Mouse (Mus musculus): ENCODE results near the gene Tbc1d22a. TPM values are rescaled to one million over a fixed set of nuclear protein-coding genes. Genes with fewer than 3 reads are reported as not detected.

Tbc1d22a gene
- polyA plus RNA-seq, 1 experiment: 12.8 TPM

DNA sequence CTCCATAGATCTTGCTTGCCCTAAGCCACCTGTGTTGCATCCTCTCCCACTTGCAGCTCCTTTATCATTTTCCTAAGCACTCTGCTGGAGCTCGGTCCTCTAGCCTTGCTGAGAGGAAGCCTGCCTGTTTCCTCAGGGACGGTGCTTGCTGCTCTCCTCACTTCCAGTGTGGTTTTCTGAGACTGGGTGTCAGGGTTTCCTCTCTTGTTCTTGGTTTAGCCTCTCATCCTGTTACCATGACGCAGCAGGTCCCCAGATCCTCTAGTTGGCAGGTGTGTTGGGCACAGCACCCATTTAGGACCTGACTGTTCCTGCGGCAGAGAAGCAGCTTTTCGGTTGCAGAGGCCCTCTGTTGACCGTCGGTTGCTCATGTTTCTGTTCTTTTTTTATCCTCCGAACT lies 172.1 kb downstream of the Tbc1d22a start:
- TF ChIP-seq POLR2A (IDR thresholded peaks at IDR 0.05; ENCODE audit: low read depth, low read length): no peak
- TF ChIP-seq CTCF (IDR thresholded peaks at IDR 0.05; ENCODE audit: borderline replicate concordance, insufficient read depth, low read length): no peak
- no peaks in the 10 kb centered on the region for H3K4me1 ChIP-seq (ENCODE audit: control insufficient read depth, insufficient read depth, low read length)
- no peak overlapping the region for H3K4me3 ChIP-seq (ENCODE audit: insufficient read depth, low read length)
- H3K27ac ChIP-seq (ENCODE audit: insufficient read depth, low read length): no peak overlapping the region

- H3K4me3 ChIP-seq (ENCODE audit: insufficient read depth, low read length): no peak overlapping the region
- TF ChIP-seq POLR2A (IDR thresholded peaks at IDR 0.05; ENCODE audit: low read depth, low read length) (no peak), CTCF (IDR thresholded peaks at IDR 0.05; ENCODE audit: borderline replicate concordance, insufficient read depth, low read length) (no peak)
- no peaks in the 10 kb centered on the region for H3K4me1 ChIP-seq (ENCODE audit: control insufficient read depth, insufficient read depth, low read length)
- H3K27ac ChIP-seq (ENCODE audit: insufficient read depth, low read length): no peak overlapping the region
These were observed 174.3 kb downstream of the Tbc1d22a start for GRCm38 (mm10) chr15:86388597-86388996.

GRCm38 (mm10) chr15:86404866-86405265 lies 190.6 kb downstream of the Tbc1d22a start:
- no peaks in the 10 kb centered on the region for H3K4me1 ChIP-seq (ENCODE audit: control insufficient read depth, insufficient read depth, low read length)
- no peak for TF ChIP-seq CTCF (IDR thresholded peaks at IDR 0.05; ENCODE audit: borderline replicate concordance, insufficient read depth, low read length)
- TF ChIP-seq POLR2A (IDR thresholded peaks at IDR 0.05; ENCODE audit: low read depth, low read length): no peak
- H3K27ac ChIP-seq (ENCODE audit: insufficient read depth, low read length): no peak overlapping the region
- H3K4me3 ChIP-seq (ENCODE audit: insufficient read depth, low read length): no peak overlapping the region

DNA sequence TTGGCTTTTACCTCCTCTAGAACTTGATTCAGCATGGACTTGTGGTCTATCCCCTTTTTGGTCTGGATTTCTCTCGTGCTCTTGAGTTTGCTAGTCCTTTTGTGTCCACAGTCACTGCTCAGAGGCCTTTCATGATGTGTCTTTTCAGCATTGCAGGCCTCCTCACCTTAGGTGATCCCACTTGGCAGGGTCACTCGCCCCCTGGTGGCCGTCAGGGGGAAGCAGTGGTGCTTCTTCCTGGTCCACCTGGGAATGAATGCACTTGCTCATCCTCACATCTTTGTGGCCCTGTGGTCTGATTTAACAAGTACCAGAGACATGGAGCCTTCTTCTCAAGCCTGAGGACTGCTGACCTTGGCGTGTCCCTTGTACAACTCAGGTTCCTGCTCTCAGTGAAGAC lies 191.3 kb downstream of the Tbc1d22a start:
- Histone ChIP-seq H3K4me3 (ENCODE audit: insufficient read depth, low read length) (no peak overlapping the region), H3K27ac (ENCODE audit: insufficient read depth, low read length) (no peak overlapping the region), H3K4me1 (ENCODE audit: control insufficient read depth, insufficient read depth, low read length) (no peaks in the 10 kb centered on the region)
- TF ChIP-seq POLR2A (IDR thresholded peaks at IDR 0.05; ENCODE audit: low read depth, low read length) (no peak), CTCF (IDR thresholded peaks at IDR 0.05; ENCODE audit: borderline replicate concordance, insufficient read depth, low read length) (peak; percentile 89)

GRCm38 (mm10) chr15:86409352-86409751 lies 195.1 kb downstream of the Tbc1d22a start:
- peak; percentile 32; the same call in 1 of the 2 replicates for TF ChIP-seq CTCF (IDR thresholded peaks at IDR 0.05; ENCODE audit: borderline replicate concordance, insufficient read depth, low read length)
- no peak for TF ChIP-seq POLR2A (IDR thresholded peaks at IDR 0.05; ENCODE audit: low read depth, low read length)
- Histone ChIP-seq H3K27ac (ENCODE audit: insufficient read depth, low read length) (no peak overlapping the region), H3K4me1 (ENCODE audit: control insufficient read depth, insufficient read depth, low read length) (no peaks in the 10 kb centered on the region), H3K4me3 (ENCODE audit: insufficient read depth, low read length) (no peak overlapping the region)

DNA sequence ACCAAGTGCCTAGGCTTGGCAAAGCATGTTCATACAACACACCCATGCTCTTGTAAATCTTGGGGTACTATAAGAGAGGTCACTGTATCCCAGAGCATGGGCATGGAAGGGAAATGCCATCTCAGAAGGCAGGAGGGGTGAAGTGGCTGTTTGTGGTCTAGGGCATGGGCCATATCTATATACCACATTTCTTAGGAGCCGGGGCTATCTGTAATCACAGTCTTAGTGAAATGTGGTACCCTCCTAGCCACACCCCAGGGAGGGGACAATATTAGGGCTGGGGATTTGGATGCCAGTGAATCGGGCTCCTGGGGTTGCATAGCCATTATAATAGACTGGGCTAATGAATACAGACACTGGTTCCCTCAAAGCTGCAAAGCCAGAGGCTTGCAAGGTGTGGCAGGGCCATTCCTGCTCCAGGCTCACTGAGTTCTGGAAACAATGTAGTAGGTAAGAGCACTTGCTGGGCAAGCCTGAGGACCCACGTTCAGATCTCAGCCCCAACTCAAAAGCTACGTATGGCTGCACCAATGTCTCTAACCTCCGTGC lies 197.3 kb downstream of the Tbc1d22a start:
- Histone ChIP-seq H3K4me1 (ENCODE audit: control insufficient read depth, insufficient read depth, low read length) (no peaks in the 10 kb centered on the region), H3K4me3 (ENCODE audit: insufficient read depth, low read length) (no peak overlapping the region), H3K27ac (ENCODE audit: insufficient read depth, low read length) (no peak overlapping the region)
- TF ChIP-seq POLR2A (IDR thresholded peaks at IDR 0.05; ENCODE audit: low read depth, low read length) (no peak), CTCF (IDR thresholded peaks at IDR 0.05; ENCODE audit: borderline replicate concordance, insufficient read depth, low read length) (no peak)

GRCm38 (mm10) chr15:86415951-86416350 lies 201.7 kb downstream of the Tbc1d22a start:
- no peak overlapping the region for H3K4me3 ChIP-seq (ENCODE audit: insufficient read depth, low read length)
- TF ChIP-seq CTCF (IDR thresholded peaks at IDR 0.05; ENCODE audit: borderline replicate concordance, insufficient read depth, low read length) (no peak), POLR2A (IDR thresholded peaks at IDR 0.05; ENCODE audit: low read depth, low read length) (no peak)

GRCm38 (mm10) chr15:86418436-86418835 lies 204.2 kb downstream of the Tbc1d22a start:
- H3K4me3 ChIP-seq (ENCODE audit: insufficient read depth, low read length): no peak overlapping the region
- no peak overlapping the region for H3K27ac ChIP-seq (ENCODE audit: insufficient read depth, low read length)
- H3K4me1 ChIP-seq (ENCODE audit: control insufficient read depth, insufficient read depth, low read length): no peaks in the 10 kb centered on the region
- no peak for TF ChIP-seq CTCF (IDR thresholded peaks at IDR 0.05; ENCODE audit: borderline replicate concordance, insufficient read depth, low read length)
- no peak for TF ChIP-seq POLR2A (IDR thresholded peaks at IDR 0.05; ENCODE audit: low read depth, low read length)

More at GRCm38 (mm10) chr15:86415951-86416350, 201.7 kb downstream of the Tbc1d22a start:
- no peak overlapping the region for H3K27ac ChIP-seq (ENCODE audit: insufficient read depth, low read length)
- H3K4me1 ChIP-seq (ENCODE audit: control insufficient read depth, insufficient read depth, low read length): no peaks in the 10 kb centered on the region

- Histone ChIP-seq H3K27ac (ENCODE audit: insufficient read depth, low read length) (no peak overlapping the region), H3K4me1 (ENCODE audit: control insufficient read depth, insufficient read depth, low read length) (peaks cover 2% of the 10 kb centered on the region; the same call in 1 of the 2 replicates), H3K4me3 (ENCODE audit: insufficient read depth, low read length) (no peak overlapping the region)
- TF ChIP-seq POLR2A (IDR thresholded peaks at IDR 0.05; ENCODE audit: low read depth, low read length): no peak
- no peak for TF ChIP-seq CTCF (IDR thresholded peaks at IDR 0.05; ENCODE audit: borderline replicate concordance, insufficient read depth, low read length)
These were observed 205.4 kb downstream of the Tbc1d22a start for GRCm38 (mm10) chr15:86419620-86420019.

GRCm38 (mm10) chr15:86422858-86423257 lies 208.6 kb downstream of the Tbc1d22a start:
- TF ChIP-seq CTCF (IDR thresholded peaks at IDR 0.05; ENCODE audit: borderline replicate concordance, insufficient read depth, low read length): no peak
- no peak for TF ChIP-seq POLR2A (IDR thresholded peaks at IDR 0.05; ENCODE audit: low read depth, low read length)
- Histone ChIP-seq H3K4me1 (ENCODE audit: control insufficient read depth, insufficient read depth, low read length) (peaks cover 2% of the 10 kb centered on the region; the same call in 1 of the 2 replicates), H3K4me3 (ENCODE audit: insufficient read depth, low read length) (no peak overlapping the region), H3K27ac (ENCODE audit: insufficient read depth, low read length) (no peak overlapping the region)
